Mouse (Mus musculus): ENCODE measurements around the gene Mtmr12. TPM values are rescaled to one million over a fixed set of nuclear protein-coding genes. Genes with fewer than 3 reads are reported as not detected.

Gene Mtmr12
- polyA plus RNA-seq, 1 experiment from 2014 or later, result 17.2 TPM

GRCm38 (mm10) chr15:12274053-12274769, 69.4 kb downstream of the Mtmr12 start:
- ATAC-seq (ENCODE audit: insufficient read depth, low FRiP score), result no peak
- Histone ChIP-seq H3K4me1 (ENCODE audit: control insufficient read depth, insufficient read depth, low read length) (no peaks in the 10 kb centered on the region; the same call in 1 of the 2 replicates), H3K9me3 (replicated peaks; ENCODE audit: control insufficient read depth, low read length) (no peaks in the 10 kb centered on the region), H3K27ac (ENCODE audit: low read length) (no peak overlapping the region), H3K4me2 (ENCODE audit: low read depth, low read length) (no peak overlapping the region), H3K36me3 (ENCODE audit: control insufficient read depth, insufficient read depth, low read length) (no peaks in the 10 kb centered on the region), H3K4me3 (replicated peaks; ENCODE audit: low read length) (no peak overlapping the region), H3K27me3 (ENCODE audit: control insufficient read depth, insufficient read depth, low read length) (no peaks in the 10 kb centered on the region), H3K9ac (ENCODE audit: low read length) (no peak overlapping the region)
- WGBS, result 62% methylated on average over 4 of the region's 4 CpGs

GRCm38 (mm10) chr15:12275091-12275623, 70.3 kb downstream of the Mtmr12 start:
- H3K4me3 ChIP-seq (replicated peaks; ENCODE audit: low read length), result no peak overlapping the region
- no peaks in the 10 kb centered on the region; the same call in 1 of the 2 replicates for H3K4me1 ChIP-seq (ENCODE audit: control insufficient read depth, insufficient read depth, low read length)
- H3K4me2 ChIP-seq (ENCODE audit: low read depth, low read length), result no peak overlapping the region
- H3K36me3 ChIP-seq (ENCODE audit: control insufficient read depth, insufficient read depth, low read length), result no peaks in the 10 kb centered on the region
- H3K27ac ChIP-seq (ENCODE audit: low read length), result no peak overlapping the region
- ATAC-seq (ENCODE audit: insufficient read depth, low FRiP score), result no peak
- H3K27me3 ChIP-seq (ENCODE audit: control insufficient read depth, insufficient read depth, low read length), result no peaks in the 10 kb centered on the region
- no peak overlapping the region for H3K9ac ChIP-seq (ENCODE audit: low read length)
- no peaks in the 10 kb centered on the region for H3K9me3 ChIP-seq (replicated peaks; ENCODE audit: control insufficient read depth, low read length)
- 80% methylated on average over 4 of the region's 4 CpGs for WGBS

- Histone ChIP-seq H3K27ac (ENCODE audit: low read length) (no peak overlapping the region), H3K4me1 (ENCODE audit: control insufficient read depth, insufficient read depth, low read length) (no peaks in the 10 kb centered on the region), H3K36me3 (ENCODE audit: control insufficient read depth, insufficient read depth, low read length) (no peaks in the 10 kb centered on the region), H3K9me3 (replicated peaks; ENCODE audit: control insufficient read depth, low read length) (no peaks in the 10 kb centered on the region), H3K27me3 (ENCODE audit: control insufficient read depth, insufficient read depth, low read length) (no peaks in the 10 kb centered on the region), H3K9ac (ENCODE audit: low read length) (no peak overlapping the region), H3K4me3 (replicated peaks; ENCODE audit: low read length) (no peak overlapping the region), H3K4me2 (ENCODE audit: low read depth, low read length) (no peak overlapping the region)
- no peak for ATAC-seq (ENCODE audit: insufficient read depth, low FRiP score)
- WGBS, result 84% methylated on average over 1 of the region's 1 CpGs
Observed at GRCm38 (mm10) chr15:12279816-12280215, 75.0 kb downstream of the Mtmr12 start.

GRCm38 (mm10) chr15:12284794-12285534, 80.1 kb downstream of the Mtmr12 start:
- no peak for ATAC-seq (ENCODE audit: insufficient read depth, low FRiP score)

GRCm38 (mm10) chr15:12285535-12285809, 80.6 kb downstream of the Mtmr12 start:
- Histone ChIP-seq H3K36me3 (ENCODE audit: control insufficient read depth, insufficient read depth, low read length) (no peaks in the 10 kb centered on the region), H3K27ac (ENCODE audit: low read length) (no peak overlapping the region), H3K4me1 (ENCODE audit: control insufficient read depth, insufficient read depth, low read length) (no peaks in the 10 kb centered on the region), H3K4me2 (ENCODE audit: low read depth, low read length) (no peak overlapping the region), H3K27me3 (ENCODE audit: control insufficient read depth, insufficient read depth, low read length) (no peaks in the 10 kb centered on the region), H3K4me3 (replicated peaks; ENCODE audit: low read length) (no peak overlapping the region), H3K9me3 (replicated peaks; ENCODE audit: control insufficient read depth, low read length) (no peaks in the 10 kb centered on the region), H3K9ac (ENCODE audit: low read length) (no peak overlapping the region)
- 68% methylated on average over 5 of the region's 5 CpGs for WGBS
- ATAC-seq (ENCODE audit: insufficient read depth, low FRiP score), result no peak

More at GRCm38 (mm10) chr15:12284794-12285534, 80.1 kb downstream of the Mtmr12 start:
- Histone ChIP-seq H3K4me3 (replicated peaks; ENCODE audit: low read length) (no peak overlapping the region), H3K4me2 (ENCODE audit: low read depth, low read length) (no peak overlapping the region), H3K36me3 (ENCODE audit: control insufficient read depth, insufficient read depth, low read length) (no peaks in the 10 kb centered on the region), H3K27ac (ENCODE audit: low read length) (no peak overlapping the region), H3K9ac (ENCODE audit: low read length) (no peak overlapping the region), H3K9me3 (replicated peaks; ENCODE audit: control insufficient read depth, low read length) (no peaks in the 10 kb centered on the region), H3K4me1 (ENCODE audit: control insufficient read depth, insufficient read depth, low read length) (no peaks in the 10 kb centered on the region), H3K27me3 (ENCODE audit: control insufficient read depth, insufficient read depth, low read length) (no peaks in the 10 kb centered on the region)
- WGBS, result 57% methylated on average over 6 of the region's 6 CpGs

- Histone ChIP-seq H3K4me3 (replicated peaks; ENCODE audit: low read length) (no peak overlapping the region), H3K27ac (ENCODE audit: low read length) (no peak overlapping the region), H3K9me3 (replicated peaks; ENCODE audit: control insufficient read depth, low read length) (no peaks in the 10 kb centered on the region), H3K27me3 (ENCODE audit: control insufficient read depth, insufficient read depth, low read length) (no peaks in the 10 kb centered on the region), H3K36me3 (ENCODE audit: control insufficient read depth, insufficient read depth, low read length) (no peaks in the 10 kb centered on the region), H3K4me2 (ENCODE audit: low read depth, low read length) (no peak overlapping the region), H3K4me1 (ENCODE audit: control insufficient read depth, insufficient read depth, low read length) (no peaks in the 10 kb centered on the region), H3K9ac (ENCODE audit: low read length) (no peak overlapping the region)
- WGBS, result 75% methylated on average over 7 of the region's 7 CpGs
- ATAC-seq (ENCODE audit: insufficient read depth, low FRiP score), result no peak
Observed at GRCm38 (mm10) chr15:12290330-12290729, 85.5 kb downstream of the Mtmr12 start.

GRCm38 (mm10) chr15:12291757-12292156, 86.9 kb downstream of the Mtmr12 start:
- no peak overlapping the region for H3K4me2 ChIP-seq (ENCODE audit: low read depth, low read length)
- no peaks in the 10 kb centered on the region for H3K27me3 ChIP-seq (ENCODE audit: control insufficient read depth, insufficient read depth, low read length)
- ATAC-seq (ENCODE audit: insufficient read depth, low FRiP score), result no peak
- no peaks in the 10 kb centered on the region for H3K9me3 ChIP-seq (replicated peaks; ENCODE audit: control insufficient read depth, low read length)
- H3K9ac ChIP-seq (ENCODE audit: low read length), result no peak overlapping the region
- H3K4me3 ChIP-seq (replicated peaks; ENCODE audit: low read length), result no peak overlapping the region
- H3K36me3 ChIP-seq (ENCODE audit: control insufficient read depth, insufficient read depth, low read length), result no peaks in the 10 kb centered on the region
- WGBS, result 86% methylated on average over 2 of the region's 2 CpGs
- no peak overlapping the region for H3K27ac ChIP-seq (ENCODE audit: low read length)
- no peaks in the 10 kb centered on the region for H3K4me1 ChIP-seq (ENCODE audit: control insufficient read depth, insufficient read depth, low read length)

GRCm38 (mm10) chr15:12296228-12296627, 91.4 kb downstream of the Mtmr12 start:
- ATAC-seq (ENCODE audit: insufficient read depth, low FRiP score), result no peak
- Histone ChIP-seq H3K9ac (ENCODE audit: low read length) (no peak overlapping the region), H3K4me2 (ENCODE audit: low read depth, low read length) (no peak overlapping the region), H3K9me3 (replicated peaks; ENCODE audit: control insufficient read depth, low read length) (no peaks in the 10 kb centered on the region), H3K4me1 (ENCODE audit: control insufficient read depth, insufficient read depth, low read length) (no peaks in the 10 kb centered on the region), H3K4me3 (replicated peaks; ENCODE audit: low read length) (no peak overlapping the region), H3K27me3 (ENCODE audit: control insufficient read depth, insufficient read depth, low read length) (no peaks in the 10 kb centered on the region), H3K27ac (ENCODE audit: low read length) (no peak overlapping the region), H3K36me3 (ENCODE audit: control insufficient read depth, insufficient read depth, low read length) (no peaks in the 10 kb centered on the region)
- WGBS, result 61% methylated on average over 2 of the region's 2 CpGs

GRCm38 (mm10) chr15:12298231-12298737, 93.5 kb downstream of the Mtmr12 start:
- H3K9me3 ChIP-seq (replicated peaks; ENCODE audit: control insufficient read depth, low read length), result no peaks in the 10 kb centered on the region
- WGBS, result 76% methylated on average over 7 of the region's 7 CpGs
- H3K9ac ChIP-seq (ENCODE audit: low read length), result no peak overlapping the region
- H3K4me1 ChIP-seq (ENCODE audit: control insufficient read depth, insufficient read depth, low read length), result no peaks in the 10 kb centered on the region
- H3K36me3 ChIP-seq (ENCODE audit: control insufficient read depth, insufficient read depth, low read length), result no peaks in the 10 kb centered on the region
- H3K27me3 ChIP-seq (ENCODE audit: control insufficient read depth, insufficient read depth, low read length), result no peaks in the 10 kb centered on the region
- H3K4me3 ChIP-seq (replicated peaks; ENCODE audit: low read length), result no peak overlapping the region
- no peak for ATAC-seq (ENCODE audit: insufficient read depth, low FRiP score)
- no peak overlapping the region for H3K27ac ChIP-seq (ENCODE audit: low read length)
- no peak overlapping the region for H3K4me2 ChIP-seq (ENCODE audit: low read depth, low read length)

All from stomach, embryonic 16.5 days (tissue).